Mouse (Mus musculus) ES-E14 (cell line): ENCODE data around the gene Ube2q1. TPM values are rescaled to one million over a fixed set of nuclear protein-coding genes. Genes with fewer than 3 reads are reported as not detected.

Source experiments
- DNase-seq: peaks from one replicate; pipeline ENCODE4 v3.0.0-alpha.2; 2013; ENCODE audit warnings: low read depth, low spot score
- H3K27ac ChIP-seq: 2 replicates; pipeline ENCODE4 v1.5.1; 2012; ENCODE audit warnings: low read depth, mild to moderate bottlenecking, low read length, moderate library complexity, mixed read lengths; ENCODE audit not compliant: poor library complexity, insufficient read depth, severe bottlenecking
- H3K36me3 ChIP-seq: 2 replicates; pipeline ENCODE4 v1.6.1; 2012; ENCODE audit warnings: mild to moderate bottlenecking, low read length, moderate library complexity, mixed read lengths; ENCODE audit not compliant: control insufficient read depth, poor library complexity, insufficient read depth, severe bottlenecking
- H3K4me1 ChIP-seq, 2 experiments: fragments of 150-350 bp in 1 of 2; sonication (generic) in 1 of 2; 2 replicates each; pipeline ENCODE4 v1.6.1; 2012; ENCODE audit warnings: low read length in 2 of 2, mild to moderate bottlenecking in 1 of 2, mixed read lengths in 1 of 2; ENCODE audit not compliant: control insufficient read depth in 2 of 2, insufficient read depth in 2 of 2, poor library complexity in 1 of 2
- H3K4me3 ChIP-seq, 2 experiments: fragments of 150-350 bp in 1 of 2; sonication (generic) in 1 of 2; 2 replicates each; pipeline ENCODE4 v1.5.1; 2012; ENCODE audit warnings: low read length in 2 of 2, low read depth in 1 of 2, mild to moderate bottlenecking in 1 of 2, mixed read lengths in 1 of 2; ENCODE audit not compliant: insufficient read depth in 1 of 2, poor library complexity in 1 of 2, severe bottlenecking in 1 of 2
- H3K9ac ChIP-seq: 2 replicates; pipeline ENCODE4 v1.6.1; 2012; ENCODE audit warnings: low read depth, mild to moderate bottlenecking, low read length, mixed read lengths; ENCODE audit not compliant: poor library complexity, insufficient read depth, severe bottlenecking
- H3K9me3 ChIP-seq: fragments of 150-350 bp; sonication (generic); 2 replicates; pipeline ENCODE4 v1.6.1; 2012; ENCODE audit warnings: low read depth, mild to moderate bottlenecking, low read length; ENCODE audit not compliant: control insufficient read depth, insufficient read depth
- CHD2 ChIP-seq: IDR thresholded peaks from 2 replicates; pipeline ENCODE4 v1.6.1; 2014; ENCODE audit warnings: mild to moderate bottlenecking, low read depth, low read length, inconsistent platforms
- HCFC1 ChIP-seq: IDR thresholded peaks from 2 replicates; pipeline ENCODE4 v1.6.1; 2012; ENCODE audit warnings: low read length, inconsistent platforms, borderline replicate concordance; ENCODE audit not compliant: insufficient read depth
- MAFK ChIP-seq: IDR thresholded peaks from 2 replicates; pipeline ENCODE4 v1.6.1; 2014; ENCODE audit warnings: mild to moderate bottlenecking, low read depth, low read length, inconsistent platforms; ENCODE audit not compliant: insufficient read depth
- ZC3H11A ChIP-seq: IDR thresholded peaks from 2 replicates; pipeline ENCODE4 v1.6.1; 2012; ENCODE audit warnings: low read depth, mild to moderate bottlenecking, inconsistent platforms, low read length, borderline replicate concordance
- ZNF384 ChIP-seq: IDR thresholded peaks from 2 replicates; pipeline ENCODE4 v1.6.1; 2012; ENCODE audit warnings: low read depth, low read length, inconsistent platforms
- in situ Hi-C, 2 experiments: fragments of 600-800 bp; cut with MboI; formaldehyde crosslinking; loops; one replicate each; pipeline ENCODE4 v1.15.1; 2025; ENCODE audit warnings: low sequenced_read_pairs in 2 of 2, inconsistent platforms in 1 of 2; ENCODE audit not compliant: unreplicated experiment in 2 of 2
- total RNA-seq: library from RNA; depleted of rRNA; stranded (reverse); fragments of 300-350 nt; gene quantifications from 2 replicates; pipeline ENCODE4 v1.2.3, GENCODE M21; 2012

Ube2q1 gene
- total RNA-seq, 1 experiment: 45.2 TPM

GRCm38 (mm10) chr3:89807171-89807570 is 33.8 kb downstream of the Ube2q1 start:
- no peak overlapping the region for H3K4me3 ChIP-seq
- no peaks in the 10 kb centered on the region for H3K36me3 ChIP-seq
- no peaks in the 10 kb centered on the region for H3K9me3 ChIP-seq
- H3K9ac ChIP-seq: no peak overlapping the region
- no peak for DNase-seq
- H3K4me1 ChIP-seq: peaks cover 5 to 32% of the 10 kb centered on the region in 2 experiments
- H3K27ac ChIP-seq: no peak overlapping the region
- in situ Hi-C loops: no loop called here
- no peak for TF ChIP-seq ZNF384
- TF ChIP-seq ZC3H11A: no peak
- no peak for TF ChIP-seq HCFC1
- no peak for TF ChIP-seq CHD2
- no peak for TF ChIP-seq MAFK

GRCm38 (mm10) chr3:89807881-89808280 is 34.5 kb downstream of the Ube2q1 start:
- Histone ChIP-seq H3K27ac (no peak overlapping the region; the same call in 1 of the 2 replicates), H3K36me3 (no peaks in the 10 kb centered on the region), H3K4me1 (peaks cover 5 to 26% of the 10 kb centered on the region in 2 experiments), H3K4me3 (no peak overlapping the region), H3K9me3 (no peaks in the 10 kb centered on the region), H3K9ac (no peak overlapping the region)
- no peak for DNase-seq
- in situ Hi-C loops: no loop called here
- TF ChIP-seq CHD2 (no peak), ZNF384 (no peak), HCFC1 (no peak), ZC3H11A (no peak), MAFK (no peak)

- Histone ChIP-seq H3K27ac (0 out of 2 replicates have a peak overlapping the region, but pooled peaks have one; percentile 2), H3K9ac (peak overlapping the region; percentile 47; the same call in 1 of the 2 replicates)
Measured at GRCm38 (mm10) chr3:89808638-89809037, 35.2 kb downstream of the Ube2q1 start.

GRCm38 (mm10) chr3:89810841-89811240 is 37.4 kb downstream of the Ube2q1 start:
- Histone ChIP-seq H3K9me3 (no peaks in the 10 kb centered on the region), H3K4me3 (no peak overlapping the region), H3K36me3 (no peaks in the 10 kb centered on the region), H3K4me1 (peaks cover 0 to 13% of the 10 kb centered on the region in 2 experiments; a peak in 2 of 4 replicates), H3K27ac (no peak overlapping the region), H3K9ac (no peak overlapping the region)
- TF ChIP-seq MAFK (no peak), HCFC1 (no peak), ZC3H11A (no peak), CHD2 (no peak), ZNF384 (no peak)
- in situ Hi-C loops: no loop called here
- DNase-seq: no peak

More at GRCm38 (mm10) chr3:89808638-89809037, 35.2 kb downstream of the Ube2q1 start:
- Histone ChIP-seq H3K36me3 (no peaks in the 10 kb centered on the region), H3K4me3 (no peak overlapping the region), H3K4me1 (peaks cover 5 to 22% of the 10 kb centered on the region in 2 experiments), H3K9me3 (no peaks in the 10 kb centered on the region)
- in situ Hi-C loops: no loop called here
- DNase-seq: no peak
- TF ChIP-seq ZC3H11A (no peak), ZNF384 (no peak), HCFC1 (no peak), MAFK (no peak), CHD2 (no peak)

GRCm38 (mm10) chr3:89812166-89812565 is 38.8 kb downstream of the Ube2q1 start:
- Histone ChIP-seq H3K4me3 (no peak overlapping the region), H3K36me3 (no peaks in the 10 kb centered on the region), H3K4me1 (peaks cover 0 to 11% of the 10 kb centered on the region in 2 experiments; a peak in 2 of 4 replicates), H3K27ac (no peak overlapping the region), H3K9me3 (no peaks in the 10 kb centered on the region), H3K9ac (no peak overlapping the region)
- TF ChIP-seq ZNF384 (no peak), MAFK (no peak), CHD2 (no peak), HCFC1 (no peak), ZC3H11A (no peak)
- in situ Hi-C loops: no loop called here
- DNase-seq: no peak
